Mouse (Mus musculus) spleen, postnatal 4 days (tissue): Measurements from ENCODE around the gene Srp9.

Experiments used
- DNase-seq, 2 experiments: peaks; one replicate each; pipeline ENCODE4 v3.0.0; 2022; ENCODE audit warnings: low spot score in 2 of 2

Gene Srp9

DNA sequence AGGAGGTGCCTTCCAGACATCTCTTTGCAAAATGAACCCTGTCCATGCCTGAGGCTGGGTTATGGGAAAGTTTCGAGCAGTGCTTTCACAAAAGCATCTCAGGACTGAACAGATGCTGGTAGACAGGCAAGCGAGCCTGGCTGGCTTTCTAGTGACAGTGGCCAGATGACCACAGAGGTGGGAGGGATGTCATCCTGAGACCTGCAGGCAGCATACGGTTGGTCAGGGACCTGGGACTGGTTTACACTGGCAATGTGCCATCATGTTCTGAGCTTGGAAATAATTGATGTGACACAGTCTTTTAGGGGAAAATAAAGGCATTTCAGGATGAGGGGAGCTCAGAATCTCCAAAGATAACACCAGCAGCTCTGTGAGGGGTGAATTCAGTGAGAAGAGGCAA is 19.5 kb upstream of the Srp9 start:
- DNase-seq = no peak

DNA sequence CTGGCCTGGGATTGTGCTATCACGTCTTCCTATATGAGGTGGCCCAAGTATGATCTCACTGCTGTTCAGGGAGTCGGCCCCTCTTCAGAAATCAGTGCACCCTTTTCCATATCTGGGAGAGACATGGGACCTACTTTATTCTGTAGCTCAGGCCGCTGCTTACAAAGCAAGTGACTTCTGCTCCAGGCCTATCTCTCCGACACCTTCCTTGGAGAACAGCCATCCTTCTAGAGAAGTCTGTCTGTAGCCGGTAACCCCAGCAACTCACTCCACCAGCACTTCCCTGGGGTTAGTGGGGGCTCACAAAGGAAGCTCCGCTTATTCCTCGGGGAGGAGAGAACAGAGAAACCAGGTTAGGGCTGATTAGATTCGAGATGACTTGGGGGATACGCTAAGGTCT is 17.3 kb upstream of the Srp9 start:
- no peak for DNase-seq

DNA sequence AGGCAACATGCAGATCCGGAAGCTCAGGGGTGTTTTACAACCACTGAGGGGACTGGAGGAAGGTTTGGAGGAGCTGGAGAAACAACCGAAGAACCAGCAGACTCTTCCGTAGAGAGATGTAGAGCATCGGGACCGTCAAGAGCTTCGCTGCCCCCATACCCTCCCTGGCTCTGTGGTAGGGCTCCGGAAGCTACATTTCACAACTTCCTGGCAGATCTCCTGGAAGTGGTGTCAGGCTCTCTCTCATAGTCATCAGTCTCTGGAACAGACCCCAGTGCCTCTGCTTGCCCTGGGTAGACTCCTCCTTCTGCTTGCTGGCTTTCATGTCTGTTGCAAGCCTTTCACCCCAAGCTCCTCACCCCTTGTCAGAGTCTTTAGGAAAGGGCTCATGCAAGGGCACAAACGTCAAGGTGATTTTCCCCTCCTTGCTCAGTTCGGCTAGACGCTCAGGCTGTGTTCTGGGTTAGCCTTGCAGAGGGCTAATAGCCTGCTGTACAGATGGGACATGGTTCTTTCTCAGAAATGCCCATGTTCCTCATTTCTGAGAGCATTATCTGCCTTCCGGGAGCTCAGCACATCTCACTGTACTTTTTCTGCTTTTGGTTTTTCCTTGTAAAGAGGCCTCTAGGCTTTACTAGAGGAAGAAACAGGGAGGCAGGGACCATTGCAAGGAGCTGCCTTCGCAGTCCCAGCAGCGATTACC is 16.0 kb upstream of the Srp9 start:
- no peak for DNase-seq

DNA sequence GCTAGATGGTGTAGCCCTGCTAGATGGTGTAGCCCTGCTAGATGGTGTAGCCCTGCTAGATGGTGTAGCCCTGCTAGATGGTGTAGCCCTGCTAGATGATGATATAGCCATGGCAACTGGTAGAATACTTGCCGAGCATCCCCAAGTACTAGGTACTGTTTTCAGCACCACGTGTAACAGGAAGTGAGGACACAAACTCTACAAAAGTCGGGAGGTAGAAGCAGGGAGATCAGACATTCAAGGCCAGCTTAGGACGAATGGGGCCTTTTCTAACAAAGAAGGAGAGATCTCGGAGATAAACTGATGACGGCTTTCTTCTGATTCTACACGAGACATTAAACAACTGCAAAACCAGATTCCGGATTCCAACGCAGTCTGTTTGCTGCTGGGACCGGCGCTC is 14.4 kb upstream of the Srp9 start:
- no peak for DNase-seq

DNA sequence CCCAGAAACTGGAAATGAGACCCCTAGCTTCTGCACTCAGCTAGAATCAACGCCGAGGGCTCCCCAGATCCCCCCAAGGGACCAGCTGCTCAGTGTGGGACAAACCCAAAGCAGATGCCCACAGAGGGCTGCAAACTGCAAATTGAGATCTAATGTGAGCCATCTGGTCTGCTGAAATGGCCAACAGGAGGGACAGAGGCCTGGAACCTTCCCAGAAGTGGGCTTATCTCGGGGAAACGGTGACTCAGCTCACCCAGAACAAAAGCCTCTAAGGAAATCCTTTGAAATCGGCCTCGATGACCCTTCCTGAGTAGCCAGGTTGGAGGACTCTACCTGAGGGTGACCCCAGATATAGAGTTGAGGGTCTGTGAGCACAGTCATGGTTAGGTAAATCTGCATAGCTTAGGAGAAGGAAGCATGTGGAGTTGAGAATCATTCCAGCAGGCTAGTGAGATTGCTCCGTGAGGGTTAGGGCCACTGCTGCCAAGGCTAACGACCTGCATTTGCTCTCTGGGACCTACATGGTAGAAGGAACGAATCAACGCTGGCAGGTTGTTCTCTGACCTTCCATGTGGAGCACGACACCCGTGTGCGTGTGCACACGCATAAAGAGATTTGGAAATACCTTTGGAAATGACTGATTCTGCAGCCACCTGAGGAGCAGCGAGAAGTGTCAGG is 13.7 kb upstream of the Srp9 start:
- DNase-seq = no peak

DNA sequence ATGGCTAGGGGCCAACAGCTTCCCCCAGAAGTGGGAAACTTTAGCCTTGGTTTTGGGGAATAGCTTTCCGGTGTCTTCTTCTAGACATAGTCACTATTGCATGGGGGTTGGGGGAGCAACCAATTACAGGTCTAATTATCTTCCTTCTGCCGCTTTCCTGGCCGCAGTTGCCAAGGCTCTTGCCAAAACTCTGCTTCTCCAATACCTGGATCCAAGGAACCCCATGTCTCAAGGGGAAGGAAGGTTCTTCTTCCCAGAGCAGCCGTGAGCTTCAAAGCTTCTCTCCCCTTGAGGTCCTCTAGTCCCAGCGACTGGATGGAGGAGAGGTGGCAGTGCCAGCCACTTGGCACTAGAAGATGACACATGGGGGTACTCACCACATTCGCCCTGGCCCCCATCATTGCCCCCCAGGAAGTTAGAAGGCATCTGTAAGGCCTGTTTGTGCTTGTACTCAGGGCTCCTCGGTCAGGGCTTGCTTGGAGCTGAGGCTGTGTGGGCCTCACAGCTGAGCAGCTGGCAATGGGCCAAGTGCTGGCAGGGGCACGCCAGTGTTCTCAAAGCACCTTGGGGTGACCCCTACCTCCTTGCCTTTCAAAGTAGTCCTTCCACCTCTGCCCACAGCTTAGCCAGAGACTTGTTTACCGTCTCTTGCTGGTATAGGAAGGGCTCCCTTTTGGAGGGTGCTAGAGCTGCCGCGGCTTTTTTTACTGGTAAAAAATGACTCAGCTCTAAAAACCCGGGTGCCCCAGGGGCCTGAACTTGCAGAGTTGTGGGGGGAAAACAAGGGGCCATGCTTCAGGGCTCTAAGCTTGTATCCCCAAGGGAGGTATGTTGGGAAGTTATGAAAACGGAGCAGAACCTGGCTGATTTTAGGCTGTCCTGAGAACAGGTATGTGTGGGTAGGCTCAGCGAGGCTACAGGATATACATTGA is 12.9 kb upstream of the Srp9 start:
- DNase-seq = no peak

DNA sequence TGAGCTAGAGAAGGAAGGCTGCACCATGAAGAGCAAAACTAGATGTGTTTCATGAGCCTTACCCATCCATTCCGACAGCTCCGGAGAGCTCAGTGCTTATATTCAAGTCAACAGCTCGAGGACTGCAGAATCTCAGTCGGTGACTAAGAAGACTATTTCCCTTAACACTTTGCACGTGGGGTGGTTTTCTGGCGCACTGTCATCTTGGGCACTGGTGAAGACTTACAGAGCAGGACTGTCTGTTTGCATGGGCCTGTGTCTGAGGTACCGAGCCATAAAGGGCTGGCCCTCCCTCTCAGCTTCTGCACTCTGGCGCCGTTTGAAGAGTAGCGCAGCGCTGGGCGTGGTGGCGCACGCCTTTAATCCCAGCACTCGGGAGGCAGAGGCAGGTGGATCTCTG is 12.2 kb upstream of the Srp9 start:
- no peak for DNase-seq

DNA sequence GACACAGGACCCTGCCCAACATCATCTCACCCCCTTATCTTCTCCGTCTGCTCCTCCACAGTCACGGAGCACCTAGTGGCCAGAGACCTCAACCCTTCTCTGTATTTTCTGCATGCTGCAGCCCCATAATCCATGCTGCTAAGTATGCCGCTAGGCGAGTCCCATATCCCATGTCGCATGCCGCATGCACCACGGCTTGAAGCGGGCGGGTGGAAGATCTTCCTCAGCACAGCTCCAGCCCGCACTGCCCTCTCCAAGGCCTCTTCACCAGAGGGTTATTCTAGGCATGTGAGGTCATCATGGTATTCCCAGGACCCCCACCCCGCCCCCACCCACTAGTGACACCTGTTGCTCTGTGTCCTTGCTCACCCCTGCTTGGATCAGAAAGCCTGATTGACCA is 11.4 kb upstream of the Srp9 start:
- no peak for DNase-seq

DNA sequence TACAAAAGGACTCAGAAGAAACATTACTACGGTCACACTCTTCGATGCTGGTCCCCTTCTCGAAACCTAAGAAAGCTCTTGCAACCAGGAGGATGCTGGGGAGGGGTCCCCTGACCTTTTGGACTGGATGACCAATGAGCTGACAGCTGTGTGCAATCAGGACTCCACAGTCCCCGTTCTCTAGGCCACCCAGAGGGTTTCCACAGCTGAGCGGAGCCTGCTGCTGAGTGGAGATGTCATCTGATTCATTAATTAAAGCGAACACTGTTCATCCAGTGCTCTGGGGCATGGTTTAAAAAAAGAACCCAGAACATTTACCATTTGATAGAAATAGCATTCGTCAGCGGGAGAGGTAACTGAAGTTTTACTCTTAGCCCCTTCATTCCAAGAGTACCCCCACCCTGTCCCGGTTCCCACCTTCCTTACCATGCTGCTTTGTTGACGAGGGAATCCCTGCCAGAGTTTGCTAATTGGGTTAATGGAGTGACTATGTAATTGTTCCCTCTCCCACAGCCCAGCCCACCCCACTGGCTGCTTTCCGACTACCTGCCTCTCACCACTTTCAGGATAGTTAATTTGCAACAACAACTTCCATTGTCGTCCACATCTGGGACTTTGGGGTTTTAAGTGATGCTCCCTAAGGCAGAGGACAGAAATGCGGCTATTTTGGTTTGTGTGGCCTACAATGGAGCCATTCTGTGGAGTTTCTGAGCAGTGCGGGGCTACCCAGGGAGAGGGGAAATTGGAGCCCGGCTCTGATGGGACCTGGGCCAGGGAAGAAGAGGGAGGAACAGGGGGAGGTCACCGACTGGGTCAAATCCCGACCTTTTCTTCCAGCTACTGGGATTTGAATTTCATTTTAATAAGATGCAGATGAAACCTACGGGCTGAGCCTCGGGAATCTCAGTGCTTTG is 10.7 kb upstream of the Srp9 start:
- no peak for DNase-seq

DNA sequence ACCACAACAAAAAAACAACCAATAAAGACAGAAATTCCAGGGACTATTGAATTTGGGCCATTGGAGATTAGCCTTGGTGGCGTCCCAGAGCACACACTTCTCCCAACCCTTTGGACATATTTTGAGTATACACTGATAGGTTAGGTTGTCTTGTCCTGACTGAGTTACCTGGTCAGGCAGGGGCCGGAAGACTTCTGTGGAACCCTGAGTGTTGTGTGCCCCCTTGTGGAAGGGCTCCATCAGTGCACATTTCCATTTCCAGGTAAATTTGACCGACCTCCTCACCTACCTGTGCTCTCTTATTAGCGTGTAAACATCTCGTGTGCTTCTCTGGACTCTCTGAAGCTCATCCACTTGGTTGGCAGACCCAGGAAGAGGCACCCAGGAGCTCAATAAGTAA is 9.3 kb upstream of the Srp9 start:
- DNase-seq = no peak

DNA sequence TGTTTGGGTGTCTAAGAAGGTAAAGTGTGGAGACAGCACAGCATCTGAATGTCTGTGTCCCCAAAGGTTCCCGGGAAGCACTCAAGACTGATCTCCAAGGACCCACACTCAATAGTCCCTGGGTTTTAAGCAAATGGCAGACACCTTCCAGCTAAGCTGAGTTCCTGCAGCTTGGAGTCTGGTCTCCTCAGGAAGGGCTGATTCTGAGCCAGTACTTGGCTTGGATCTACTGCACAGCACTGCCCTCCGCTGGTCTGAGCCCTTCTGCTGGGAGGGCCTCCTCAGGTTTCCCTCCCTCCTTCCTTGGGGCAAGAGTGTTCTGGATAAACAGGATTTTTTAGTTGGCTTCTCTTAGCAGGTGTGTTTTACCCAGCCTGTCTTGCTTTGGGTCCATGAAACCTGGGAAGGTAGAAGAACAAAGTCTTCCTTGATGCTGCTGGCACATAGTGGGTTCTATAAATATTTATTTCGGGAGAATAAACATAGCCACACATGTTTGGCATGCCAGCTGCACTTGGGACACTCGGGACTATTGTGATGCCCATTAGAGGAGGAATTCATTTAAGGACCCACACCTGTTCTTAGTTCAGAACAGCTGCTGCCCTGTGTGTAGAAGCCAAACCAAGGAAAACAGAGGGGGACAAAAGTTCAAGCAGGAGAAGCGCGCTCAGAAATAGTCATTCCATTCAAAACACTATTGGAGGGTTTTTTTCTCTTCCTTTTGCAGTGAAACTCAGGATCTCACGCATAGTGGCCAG is 8.7 kb upstream of the Srp9 start:
- no peak for DNase-seq

DNA sequence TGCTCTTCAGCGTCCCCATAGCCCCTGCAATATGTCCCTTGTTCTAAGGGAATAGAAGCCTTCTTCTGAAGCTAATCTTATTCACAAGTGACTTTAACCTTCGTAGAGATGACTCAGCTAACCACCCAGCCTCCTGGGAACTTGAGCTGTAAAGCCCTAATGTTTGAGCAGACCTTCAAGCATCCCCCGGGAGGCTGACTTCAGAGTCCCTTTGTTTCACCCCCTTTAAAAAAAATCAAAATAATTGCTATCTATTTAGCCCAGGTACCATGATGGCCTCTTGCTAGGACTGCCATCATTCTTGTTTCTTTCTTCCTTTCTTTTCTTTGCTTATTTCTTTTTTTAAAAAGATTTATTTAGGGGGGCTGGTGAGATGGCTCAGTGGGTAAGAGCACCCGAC is 2.1 kb upstream of the Srp9 start:
- DNase-seq = no peak

DNA sequence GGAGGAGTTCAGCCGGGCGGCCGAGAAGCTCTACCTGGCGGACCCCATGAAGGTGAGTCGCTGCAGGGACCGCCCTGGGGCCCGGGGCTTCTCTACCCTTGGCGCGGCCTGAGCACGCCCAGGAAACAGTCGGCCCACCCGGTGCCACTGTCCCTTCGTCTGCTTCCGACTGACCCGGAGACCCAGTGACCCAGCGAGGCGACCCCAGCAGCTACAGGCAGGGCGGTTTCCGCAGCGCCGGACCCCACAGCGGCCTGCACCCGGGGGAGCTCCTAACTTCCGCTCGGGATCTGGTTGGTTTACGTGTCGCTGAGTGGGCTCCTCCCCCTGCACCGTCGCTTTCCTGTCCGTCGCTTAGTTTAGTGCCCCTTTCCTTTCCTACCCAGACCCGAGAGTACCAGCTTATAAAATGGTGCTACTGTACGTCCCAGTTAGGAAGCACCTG is 409 bp downstream of the Srp9 start:
- peak; percentile 82 to 91 for DNase-seq

DNA sequence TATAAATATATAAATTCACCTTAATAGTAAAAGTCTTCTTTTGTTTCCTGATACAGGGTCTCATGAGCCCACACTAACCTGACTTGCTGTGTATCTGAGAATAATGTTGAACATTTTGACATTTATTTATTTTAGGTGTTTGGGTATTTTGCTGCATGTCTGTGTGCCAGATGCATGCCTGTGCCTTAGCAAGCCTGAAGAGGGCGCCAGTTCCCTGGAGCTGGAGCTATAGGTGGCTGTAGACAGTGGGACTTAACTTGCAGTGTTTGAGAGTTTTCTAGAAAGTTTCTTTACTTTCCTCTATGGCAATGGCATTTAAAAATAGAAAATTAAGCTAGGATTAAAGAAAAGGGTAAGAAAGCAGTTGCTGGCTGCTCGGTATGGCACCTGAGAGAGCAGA is 6.3 kb downstream of the Srp9 start:
- no peak for DNase-seq

DNA sequence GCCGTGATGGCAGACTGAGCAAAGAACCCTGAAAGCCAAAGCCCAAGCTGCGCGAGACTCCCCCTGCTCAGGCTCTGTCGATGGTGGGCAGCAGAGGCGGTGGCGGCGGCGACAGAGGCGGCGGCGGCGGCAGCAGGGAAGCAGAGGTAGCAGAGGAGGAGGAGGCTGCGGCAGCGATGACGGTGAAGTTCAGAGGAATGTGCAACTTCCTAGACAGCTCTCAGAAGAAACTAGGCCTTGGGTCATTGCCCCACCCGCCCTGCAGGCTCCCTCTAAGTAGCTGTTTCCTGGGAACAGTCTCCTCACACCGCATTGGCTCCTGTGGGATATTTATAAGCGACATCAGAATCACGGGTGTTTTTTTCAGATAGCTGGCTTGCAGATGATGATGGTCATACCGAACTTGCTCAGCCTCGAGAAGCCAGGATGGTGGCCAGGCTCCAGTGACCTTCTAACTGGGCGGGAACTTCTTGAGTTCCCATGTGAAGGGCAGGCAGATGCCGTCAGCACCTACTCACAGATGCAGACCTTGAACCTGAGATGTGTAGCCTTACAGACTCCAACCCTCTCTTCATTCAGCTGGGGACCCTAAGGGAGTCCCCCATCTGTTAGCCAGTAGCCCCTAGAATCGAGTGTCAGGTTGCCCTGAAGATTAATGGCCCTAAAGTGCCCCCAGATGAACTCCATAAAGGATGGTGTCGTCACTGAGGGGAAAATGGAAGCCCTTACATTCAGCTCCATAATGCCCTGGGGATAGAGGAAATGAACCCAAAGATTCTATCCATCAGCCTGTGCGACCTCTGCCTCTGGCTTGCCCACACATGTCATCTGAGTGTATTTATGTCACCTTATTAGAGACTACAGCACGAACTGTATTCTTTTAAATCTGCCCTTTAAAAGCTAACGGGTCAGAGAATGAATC is 12.9 kb downstream of the Srp9 start:
- DNase-seq = no peak

DNA sequence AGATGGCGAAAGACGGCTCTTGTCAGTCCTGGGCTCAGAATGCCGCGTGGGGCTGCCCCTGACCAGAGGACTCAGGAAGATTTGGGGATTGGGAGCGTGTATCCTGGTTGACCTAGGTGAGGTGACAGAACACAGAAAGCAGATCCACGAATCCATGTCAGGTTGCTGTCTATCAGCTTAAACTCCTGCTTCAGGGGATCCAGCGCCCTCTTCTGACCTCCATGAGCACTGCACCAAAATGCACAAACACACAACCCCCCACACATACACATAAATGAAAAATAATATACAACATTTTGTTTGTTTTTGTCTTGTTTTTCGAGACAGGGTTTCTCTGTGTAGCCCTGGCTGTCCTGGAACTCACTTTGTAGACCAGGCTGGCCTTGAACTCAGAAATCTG is 13.6 kb downstream of the Srp9 start:
- DNase-seq = no peak

DNA sequence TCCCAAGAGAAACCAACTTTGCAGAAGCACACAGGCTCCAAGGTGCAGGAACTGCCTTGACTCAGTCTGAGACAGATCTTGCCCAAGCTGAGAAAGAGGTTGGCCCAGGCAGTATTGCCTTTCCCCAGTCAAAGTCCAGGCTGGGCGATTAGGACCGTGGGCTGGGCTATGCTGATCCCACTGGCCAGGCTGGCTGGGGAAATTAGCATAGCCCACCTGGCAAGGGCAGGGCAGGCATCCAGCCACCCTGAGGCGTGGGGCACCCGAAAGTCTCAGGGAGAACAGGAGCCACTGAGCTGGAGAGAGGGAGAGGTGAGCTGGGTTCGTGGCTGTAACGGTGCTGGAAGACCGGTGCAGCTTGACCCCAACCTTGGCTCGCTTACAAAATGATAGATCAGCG is 15.4 kb downstream of the Srp9 start:
- DNase-seq = peak in 1 of 2 experiments; percentile 64

DNA sequence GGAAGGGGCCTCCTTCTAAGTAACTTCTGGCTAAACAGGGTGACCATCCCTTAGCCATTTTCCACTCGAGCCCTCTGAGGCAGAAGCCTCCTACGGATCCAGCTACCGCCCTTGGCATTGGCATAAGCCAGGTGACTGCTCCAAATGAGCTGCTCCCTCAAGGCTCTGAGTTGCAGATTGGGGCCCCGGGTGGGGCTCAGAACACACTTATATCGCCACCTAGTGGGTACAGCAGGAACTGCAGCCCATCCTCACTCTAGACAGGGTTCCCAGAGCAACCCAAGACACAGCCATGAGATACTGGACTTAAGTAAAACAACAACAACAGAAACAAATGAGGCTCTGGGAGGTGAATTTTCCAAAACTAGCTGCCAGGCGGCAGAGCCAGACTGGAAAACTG is 15.8 kb downstream of the Srp9 start:
- DNase-seq = peak; percentile 72 to 90

DNA sequence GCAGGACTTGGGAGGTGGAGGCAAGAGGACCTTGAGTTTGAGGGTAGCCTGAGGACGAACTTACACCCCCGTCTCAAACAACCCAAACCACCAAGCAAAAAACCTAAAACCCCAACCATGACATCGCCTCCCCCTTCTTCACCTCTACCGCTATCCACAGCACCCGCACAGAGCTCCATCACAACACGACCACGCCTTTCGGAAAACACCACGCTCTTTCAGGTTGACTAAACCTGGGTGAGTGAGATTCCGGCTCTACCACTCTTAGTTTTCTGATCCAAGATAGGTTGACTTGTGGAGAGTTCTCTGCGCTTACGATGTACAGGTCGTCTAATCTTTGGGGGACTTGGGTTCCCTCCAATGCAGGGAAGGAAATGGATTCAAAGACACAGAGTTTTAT is 18.2 kb downstream of the Srp9 start:
- no peak for DNase-seq

DNA sequence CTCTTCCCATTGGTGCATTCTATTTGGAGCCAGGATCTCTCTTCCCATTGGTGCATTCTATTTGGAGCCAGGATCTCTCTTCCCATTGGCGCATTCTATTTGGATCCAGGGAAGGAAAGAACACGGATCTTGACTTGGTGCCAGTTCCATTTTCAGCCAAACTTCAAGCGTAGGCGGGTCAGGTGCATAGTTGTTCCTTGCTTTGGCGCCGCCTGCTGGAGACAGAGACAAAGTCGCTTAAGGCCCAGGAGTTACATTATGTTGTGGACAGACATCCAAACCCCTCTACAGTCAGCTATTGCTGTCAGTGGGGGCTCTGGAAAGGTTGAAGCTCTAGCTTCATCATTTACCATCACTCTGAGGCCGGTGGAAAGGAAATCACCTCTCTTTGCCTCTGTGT is 18.8 kb downstream of the Srp9 start:
- peak in 1 of 2 experiments; percentile 70 for DNase-seq
